Mouse (Mus musculus) spleen, postnatal 14 days (tissue): ENCODE measurements around the gene Gbe1.

Experiments used
- DNase-seq, 2 experiments: peaks; one replicate each; pipeline ENCODE4 v3.0.0; 2021 to 2022; ENCODE audit warnings: low spot score in 2 of 2

Gbe1 gene

DNA sequence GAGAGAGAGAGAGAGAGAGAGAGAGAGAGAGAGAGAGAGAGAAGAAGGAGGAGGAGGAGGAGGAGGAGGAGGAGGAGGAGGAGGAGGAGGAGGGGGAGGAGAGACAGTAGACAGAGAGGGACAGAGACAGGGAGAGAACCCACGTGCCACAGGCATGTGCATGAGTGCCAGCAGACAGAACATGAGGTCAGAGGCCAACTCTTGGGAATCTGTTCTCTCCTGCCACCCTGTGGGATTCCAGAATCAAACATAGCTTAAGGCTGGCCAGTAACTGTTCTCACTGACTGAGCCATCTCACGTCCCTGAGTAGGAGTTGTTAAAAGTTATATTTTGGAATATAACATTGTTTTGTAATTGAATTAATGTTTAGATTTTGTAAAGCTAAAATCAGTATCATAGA, 39.3 kb downstream of the Gbe1 start:
- DNase-seq: no peak

GRCm38 (mm10) chr16:70358326-70358725, 44.6 kb downstream of the Gbe1 start:
- DNase-seq: no peak

GRCm38 (mm10) chr16:70365229-70365628, 51.5 kb downstream of the Gbe1 start:
- DNase-seq: no peak

DNA sequence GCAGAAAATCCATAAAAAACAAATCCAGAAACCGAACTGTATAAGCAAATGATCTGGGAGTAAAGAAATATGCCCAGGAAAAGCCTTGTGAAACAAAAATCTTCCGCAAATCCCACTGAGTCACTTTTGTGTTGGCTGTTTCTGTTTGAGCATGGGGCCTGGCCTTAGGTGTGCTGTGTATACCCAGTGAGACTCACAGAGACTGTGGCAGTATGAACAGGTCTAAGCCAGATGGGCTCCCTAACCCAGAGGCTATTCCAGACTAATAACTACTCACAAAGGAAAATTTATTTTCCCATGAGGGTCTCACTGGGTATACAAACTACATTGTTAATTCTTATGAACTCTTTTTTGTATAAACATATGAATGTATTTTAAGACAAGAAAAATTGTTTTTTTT, 67.3 kb downstream of the Gbe1 start:
- no peak for DNase-seq

DNA sequence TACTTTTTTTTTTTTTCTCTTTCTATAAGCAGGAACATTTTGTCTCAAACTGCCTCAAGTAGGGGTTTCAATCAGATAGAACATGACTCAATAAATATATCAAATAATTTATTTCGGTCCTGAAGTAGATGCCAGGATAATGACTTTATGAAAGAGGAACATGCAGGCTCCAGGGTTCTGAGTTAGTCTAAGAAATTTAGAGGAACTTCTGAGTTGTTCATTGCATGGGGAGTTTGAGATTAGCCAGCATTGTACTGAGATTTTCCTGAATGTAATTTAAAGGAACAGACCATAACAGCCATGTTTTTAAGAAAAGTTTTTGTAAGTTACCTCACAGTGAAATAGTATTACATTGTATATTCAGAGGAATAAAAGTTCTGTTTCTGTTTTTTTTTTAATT, 71.7 kb downstream of the Gbe1 start:
- DNase-seq: no peak

- no peak for DNase-seq
These were observed 73.6 kb downstream of the Gbe1 start for GRCm38 (mm10) chr16:70387385-70387784.

DNA sequence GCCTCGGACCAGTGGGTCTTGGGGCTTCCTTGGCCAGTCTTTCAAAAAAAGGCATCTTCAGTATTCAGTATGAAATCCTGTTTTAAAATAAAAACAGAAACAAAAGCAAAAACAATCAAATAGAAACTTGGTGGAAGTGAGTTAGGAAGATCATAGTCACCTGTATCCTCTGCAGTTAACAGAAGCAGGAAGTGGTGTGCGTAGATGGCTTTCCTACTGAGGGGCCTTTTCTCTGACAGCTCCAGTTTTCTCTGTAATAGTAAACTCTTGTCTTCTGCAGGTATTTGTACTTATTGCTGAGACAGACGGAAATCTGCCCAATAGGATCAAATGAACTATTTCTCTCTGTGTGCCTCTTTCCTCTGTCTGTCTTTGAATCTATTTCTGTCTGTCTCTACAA, 81.5 kb downstream of the Gbe1 start:
- DNase-seq: no peak

GRCm38 (mm10) chr16:70407780-70408179, 94.0 kb downstream of the Gbe1 start:
- DNase-seq: no peak

DNA sequence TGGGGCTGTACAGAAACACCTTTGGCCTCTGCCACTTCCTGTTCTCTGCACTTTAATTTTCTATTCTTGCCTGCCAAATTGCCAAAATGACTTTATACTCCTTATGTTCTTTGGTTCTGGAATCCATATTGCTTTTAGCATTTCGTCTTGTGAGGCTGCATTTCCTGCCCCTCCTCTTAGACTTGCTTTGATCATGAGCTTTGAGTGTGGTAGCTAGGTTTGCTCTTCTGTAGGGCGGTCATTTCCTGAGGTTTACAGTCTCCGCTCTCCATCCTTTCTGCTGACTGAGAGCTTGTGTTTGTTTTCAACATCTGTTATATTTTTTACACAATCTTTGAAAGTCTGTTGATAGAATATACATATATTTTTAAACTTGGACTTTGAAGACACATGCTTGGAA, 107.3 kb downstream of the Gbe1 start:
- DNase-seq: no peak

DNA sequence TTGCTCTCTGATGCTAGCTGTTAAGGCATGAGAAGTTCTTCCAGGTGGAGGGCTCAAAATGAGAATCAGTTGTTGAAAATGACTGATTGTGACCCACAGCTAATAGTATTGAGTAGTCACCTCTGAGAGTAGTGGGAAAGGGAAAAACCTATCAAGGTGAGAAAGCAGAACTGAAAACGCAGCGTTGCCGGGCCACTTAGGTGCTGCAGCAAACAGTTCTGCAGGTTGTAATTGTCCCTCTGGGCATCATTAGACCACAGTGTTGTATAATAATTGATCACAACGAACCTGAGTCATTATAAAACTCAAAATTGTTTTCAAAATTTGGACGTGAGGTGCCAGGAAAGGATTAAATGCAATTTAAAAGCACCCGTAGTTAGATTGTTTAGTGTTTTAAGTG, 135.8 kb downstream of the Gbe1 start:
- no peak for DNase-seq

GRCm38 (mm10) chr16:70475583-70475982, 161.8 kb downstream of the Gbe1 start:
- no peak for DNase-seq

DNA sequence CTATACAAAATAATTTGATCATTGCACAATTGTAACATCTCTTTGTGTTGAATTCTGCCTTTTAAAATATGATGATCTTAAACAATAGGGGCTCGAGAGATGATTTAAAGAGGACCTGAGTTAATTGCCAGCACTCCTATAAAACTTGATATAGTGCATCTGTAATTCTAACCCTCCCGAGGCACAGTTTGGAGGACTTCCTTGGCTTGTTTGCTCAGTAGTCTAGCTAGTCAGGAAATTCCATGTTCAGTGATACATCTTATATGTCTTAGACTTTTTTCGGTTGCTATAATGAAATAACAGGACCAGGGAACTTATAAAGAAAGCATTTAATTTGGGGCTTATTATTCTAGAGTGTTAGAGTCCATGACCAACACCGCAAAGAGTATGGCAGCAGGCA, 162.4 kb downstream of the Gbe1 start:
- no peak for DNase-seq

- no peak for DNase-seq
These were observed 166.7 kb downstream of the Gbe1 start for GRCm38 (mm10) chr16:70480494-70480893.

- no peak for DNase-seq
These were observed 192.7 kb downstream of the Gbe1 start for GRCm38 (mm10) chr16:70506457-70506856.

- DNase-seq: no peak
These were observed 197.2 kb downstream of the Gbe1 start for GRCm38 (mm10) chr16:70510938-70511337.

GRCm38 (mm10) chr16:70522861-70523260, 209.1 kb downstream of the Gbe1 start:
- DNase-seq: no peak

DNA sequence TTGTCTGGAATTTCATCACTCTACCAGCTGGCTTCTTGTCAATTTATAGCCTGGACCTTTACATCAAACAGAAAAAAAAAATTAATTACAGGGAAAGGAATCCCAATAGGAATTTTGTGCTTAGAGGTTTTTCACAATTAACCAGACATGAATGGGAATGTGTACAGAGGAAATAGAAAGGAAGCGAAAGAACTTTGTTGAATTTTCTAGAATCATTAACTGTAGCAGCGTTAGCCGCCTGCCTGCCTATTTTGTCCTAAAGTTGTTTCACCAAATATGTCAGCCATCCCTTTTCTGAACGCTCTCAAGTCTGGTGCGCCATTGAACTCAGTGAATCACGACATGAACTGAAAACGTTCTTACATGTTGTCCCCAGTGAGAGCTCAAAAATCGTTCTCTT, 209.8 kb downstream of the Gbe1 start:
- no peak for DNase-seq

DNA sequence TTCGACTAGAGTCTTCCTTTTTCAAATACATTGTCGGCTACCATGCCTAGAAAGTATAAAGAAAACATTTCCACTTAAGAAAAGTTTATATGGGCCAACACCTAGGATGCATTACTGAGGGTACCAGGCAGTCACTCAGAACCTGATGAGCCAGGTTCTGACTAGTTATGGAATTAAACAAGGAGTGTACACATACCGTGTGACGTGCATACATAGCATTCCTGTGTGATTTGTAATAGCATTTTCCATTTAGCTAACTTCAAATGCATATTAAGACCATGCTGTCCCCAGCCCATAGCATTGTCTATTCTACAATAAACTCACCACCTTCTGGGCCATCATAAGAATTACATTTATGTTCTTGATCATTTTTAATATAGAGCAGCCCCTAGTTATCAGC, 210.5 kb downstream of the Gbe1 start:
- DNase-seq: no peak

DNA sequence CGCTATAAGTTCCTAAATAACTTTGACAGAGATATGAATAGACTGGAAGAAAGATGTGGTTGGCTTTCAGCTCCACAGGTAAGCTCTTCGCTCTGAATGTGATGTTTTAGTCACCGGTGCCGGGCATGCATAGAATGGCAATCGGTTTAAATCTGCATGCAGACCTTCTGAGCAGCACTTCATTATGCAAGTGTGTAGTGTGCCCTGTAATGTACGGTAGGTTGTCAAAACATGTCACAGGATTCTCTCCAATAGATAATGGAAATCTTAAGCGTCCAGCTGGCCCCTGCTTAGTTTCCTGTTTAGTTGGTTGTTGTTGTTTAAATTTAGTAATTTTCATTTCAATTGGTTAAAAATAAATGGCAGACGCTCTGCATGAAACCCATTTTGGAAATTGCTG, 213.5 kb downstream of the Gbe1 start:
- no peak for DNase-seq

DNA sequence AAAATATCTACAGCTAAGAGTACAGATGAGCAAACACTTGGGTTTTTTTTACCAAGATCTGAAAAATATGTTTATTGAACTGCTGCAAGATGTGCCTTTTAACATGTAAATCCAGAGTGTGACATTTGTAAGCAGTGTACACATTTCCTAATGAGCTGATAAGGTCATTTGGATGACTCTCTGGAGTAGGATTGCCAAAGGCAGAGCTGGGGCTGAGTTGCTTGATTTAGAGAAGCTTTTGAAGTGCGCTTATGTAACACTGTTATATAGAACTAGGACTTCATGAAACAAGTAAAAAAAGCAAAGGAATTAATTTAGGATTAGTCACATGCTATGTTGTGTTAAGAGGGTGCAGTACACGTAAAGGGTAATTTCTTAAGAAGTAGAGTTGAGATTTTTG, 221.5 kb downstream of the Gbe1 start:
- no peak for DNase-seq

DNA sequence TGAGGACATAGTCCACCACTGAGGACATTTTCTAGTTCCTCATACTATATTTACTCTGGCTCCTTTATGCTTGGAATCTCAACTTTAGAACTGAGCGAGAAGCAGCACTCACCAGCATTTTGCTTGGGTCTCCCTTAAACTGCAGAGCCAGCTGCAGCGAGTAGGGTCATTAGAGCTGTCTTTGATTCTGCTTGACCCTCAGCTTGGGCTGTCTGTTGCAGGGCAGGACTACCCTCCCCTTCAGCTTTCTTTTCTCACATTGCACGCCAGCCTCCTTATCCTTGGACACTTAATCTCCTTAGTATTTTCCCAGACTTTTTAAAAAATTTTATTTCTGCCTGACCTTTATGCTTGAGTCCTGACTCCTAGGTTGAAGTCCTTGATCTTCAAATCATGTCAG, 237.1 kb downstream of the Gbe1 start:
- DNase-seq: no peak

DNA sequence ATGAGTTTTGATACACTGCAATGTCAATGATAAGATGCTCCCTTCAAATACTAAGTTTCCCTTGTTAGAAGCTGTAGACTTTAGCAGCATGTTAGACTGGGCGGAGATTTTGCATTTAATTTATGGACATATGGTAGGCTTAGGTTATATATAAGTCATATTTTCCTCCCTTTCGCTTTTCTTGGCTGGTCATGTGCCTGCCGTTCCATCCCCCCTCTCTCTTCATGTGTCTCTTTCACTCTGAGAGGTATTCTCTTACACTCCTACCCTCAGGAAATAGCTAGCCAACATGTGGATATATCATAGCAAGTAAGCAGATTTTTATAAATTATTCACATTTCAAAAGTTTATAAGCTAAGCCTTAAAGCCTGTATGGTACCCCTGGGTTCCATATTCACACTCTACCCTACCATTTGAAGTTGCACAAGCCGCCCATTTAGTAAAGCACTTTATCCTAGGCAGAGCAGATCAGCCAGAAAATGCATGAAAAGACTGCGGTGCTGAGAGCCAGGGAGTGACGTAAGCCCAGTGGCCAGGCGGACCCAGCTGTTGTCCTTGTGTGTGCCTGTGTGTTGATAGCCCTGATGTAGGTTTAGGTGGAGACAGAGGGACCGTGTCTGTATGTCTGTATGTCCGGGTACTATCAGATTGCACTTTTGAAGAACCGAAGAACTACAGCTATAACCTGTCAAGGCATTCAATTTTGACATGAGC, 248.0 kb downstream of the Gbe1 start:
- DNase-seq: no peak

DNA sequence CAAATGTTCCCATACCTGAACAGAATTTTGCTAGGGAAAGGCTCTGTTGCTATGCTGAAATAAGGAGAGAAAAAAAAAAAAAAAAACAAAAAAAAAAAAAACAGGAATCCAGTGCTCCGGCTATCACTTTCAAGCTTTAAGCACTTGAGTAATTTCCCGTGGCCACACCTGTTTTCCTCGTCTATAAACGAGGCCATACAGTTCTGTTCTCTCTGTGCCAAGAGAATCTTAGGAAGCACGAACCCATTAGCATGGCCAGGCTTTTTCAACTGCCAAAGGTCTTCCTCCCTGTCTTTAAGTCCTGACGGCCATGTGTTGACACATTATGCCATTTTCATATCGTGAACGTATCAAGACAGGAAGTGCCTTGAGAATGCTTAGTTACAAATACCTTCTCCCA, 248.8 kb downstream of the Gbe1 start:
- DNase-seq: no peak

DNA sequence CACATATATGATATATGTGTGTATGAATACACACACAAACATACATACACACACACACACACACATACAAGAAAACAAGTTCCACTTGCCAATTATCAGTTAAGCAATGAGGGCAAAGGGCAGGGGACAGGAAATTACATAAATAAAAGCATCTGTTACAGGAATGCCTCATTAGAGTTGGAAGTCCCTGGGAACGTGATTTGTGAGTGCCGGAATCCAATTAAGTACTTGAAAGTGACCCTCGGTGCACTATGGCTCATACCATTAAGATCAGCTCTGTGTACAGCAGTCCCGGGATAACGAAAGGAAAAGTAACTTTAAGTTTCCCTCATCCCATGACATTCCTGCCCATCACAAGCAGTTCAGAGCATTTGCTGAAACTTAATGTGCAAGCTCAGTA, 249.7 kb downstream of the Gbe1 start:
- no peak for DNase-seq
